Mouse (Mus musculus): ENCODE results near the gene Prdm11. TPM values are rescaled to one million over a fixed set of nuclear protein-coding genes. Genes with fewer than 3 reads are reported as not detected.

Gene Prdm11
- polyA plus RNA-seq, 1 experiment, result 7.6 TPM

GRCm38 (mm10) chr2:93029267-93030060 is 16.5 kb downstream of the Prdm11 start:
- Histone ChIP-seq H3K4me1 (ENCODE audit: control insufficient read depth, insufficient read depth, low read length) (no peaks in the 10 kb centered on the region), H3K27ac (ENCODE audit: control insufficient read depth, insufficient read depth, low read depth, low read length, poor library complexity) (no peak overlapping the region), H3K4me3 (replicated peaks; ENCODE audit: control insufficient read depth, low read depth, low read length) (no peak overlapping the region)
- no peak for TF ChIP-seq CTCF (IDR thresholded peaks at IDR 0.05; ENCODE audit: control insufficient read depth, insufficient read depth, low read length)
- TF ChIP-seq POLR2A (IDR thresholded peaks at IDR 0.05; ENCODE audit: borderline replicate concordance, control insufficient read depth, low read depth, low read length), result no peak
- 13% methylated on average over 14 of the region's 14 CpGs for WGBS

GRCm38 (mm10) chr2:93028865-93029264 is 17.1 kb downstream of the Prdm11 start:
- no peaks in the 10 kb centered on the region for H3K4me1 ChIP-seq (ENCODE audit: control insufficient read depth, insufficient read depth, low read length)
- TF ChIP-seq CTCF (IDR thresholded peaks at IDR 0.05; ENCODE audit: control insufficient read depth, insufficient read depth, low read length) (no peak), POLR2A (IDR thresholded peaks at IDR 0.05; ENCODE audit: borderline replicate concordance, control insufficient read depth, low read depth, low read length) (no peak)
- H3K4me3 ChIP-seq (replicated peaks; ENCODE audit: control insufficient read depth, low read depth, low read length), result no peak overlapping the region
- no peak overlapping the region for H3K27ac ChIP-seq (ENCODE audit: control insufficient read depth, insufficient read depth, low read depth, low read length, poor library complexity)
- 56% methylated on average over 6 of the region's 6 CpGs for WGBS

GRCm38 (mm10) chr2:93027713-93028112 is 18.3 kb downstream of the Prdm11 start:
- Histone ChIP-seq H3K4me3 (replicated peaks; ENCODE audit: control insufficient read depth, low read depth, low read length) (no peak overlapping the region), H3K4me1 (ENCODE audit: control insufficient read depth, insufficient read depth, low read length) (no peaks in the 10 kb centered on the region), H3K27ac (ENCODE audit: control insufficient read depth, insufficient read depth, low read depth, low read length, poor library complexity) (no peak overlapping the region)
- no peak for TF ChIP-seq POLR2A (IDR thresholded peaks at IDR 0.05; ENCODE audit: borderline replicate concordance, control insufficient read depth, low read depth, low read length)
- WGBS, result 87% methylated on average over 7 of the region's 7 CpGs

- Histone ChIP-seq H3K4me1 (ENCODE audit: control insufficient read depth, insufficient read depth, low read length) (no peaks in the 10 kb centered on the region), H3K4me3 (replicated peaks; ENCODE audit: control insufficient read depth, low read depth, low read length) (no peak overlapping the region), H3K27ac (ENCODE audit: control insufficient read depth, insufficient read depth, low read depth, low read length, poor library complexity) (no peak overlapping the region)
- 82% methylated on average over 3 of the region's 3 CpGs for WGBS
- no peak for TF ChIP-seq CTCF (IDR thresholded peaks at IDR 0.05; ENCODE audit: control insufficient read depth, insufficient read depth, low read length)
- no peak for TF ChIP-seq POLR2A (IDR thresholded peaks at IDR 0.05; ENCODE audit: borderline replicate concordance, control insufficient read depth, low read depth, low read length)
These were observed 21.5 kb downstream of the Prdm11 start for GRCm38 (mm10) chr2:93024431-93024830.

- no peaks in the 10 kb centered on the region for H3K4me1 ChIP-seq (ENCODE audit: control insufficient read depth, insufficient read depth, low read length)
- TF ChIP-seq POLR2A (IDR thresholded peaks at IDR 0.05; ENCODE audit: borderline replicate concordance, control insufficient read depth, low read depth, low read length) (no peak), CTCF (IDR thresholded peaks at IDR 0.05; ENCODE audit: control insufficient read depth, insufficient read depth, low read length) (no peak)
- 75% methylated on average over 5 of the region's 5 CpGs for WGBS
- H3K4me3 ChIP-seq (replicated peaks; ENCODE audit: control insufficient read depth, low read depth, low read length), result no peak overlapping the region
- H3K27ac ChIP-seq (ENCODE audit: control insufficient read depth, insufficient read depth, low read depth, low read length, poor library complexity), result no peak overlapping the region
These were observed 27.1 kb downstream of the Prdm11 start for GRCm38 (mm10) chr2:93018854-93019253.

- H3K4me3 ChIP-seq (replicated peaks; ENCODE audit: control insufficient read depth, low read depth, low read length), result no peak overlapping the region
- no peaks in the 10 kb centered on the region for H3K4me1 ChIP-seq (ENCODE audit: control insufficient read depth, insufficient read depth, low read length)
- TF ChIP-seq CTCF (IDR thresholded peaks at IDR 0.05; ENCODE audit: control insufficient read depth, insufficient read depth, low read length) (no peak), POLR2A (IDR thresholded peaks at IDR 0.05; ENCODE audit: borderline replicate concordance, control insufficient read depth, low read depth, low read length) (no peak)
- no peak overlapping the region for H3K27ac ChIP-seq (ENCODE audit: control insufficient read depth, insufficient read depth, low read depth, low read length, poor library complexity)
- 87% methylated on average over 8 of the region's 8 CpGs for WGBS
These were observed 28.8 kb downstream of the Prdm11 start for GRCm38 (mm10) chr2:93017151-93017550.

- 7% methylated on average over 40 of the region's 40 CpGs for WGBS
- H3K27ac ChIP-seq (ENCODE audit: control insufficient read depth, insufficient read depth, low read depth, low read length, poor library complexity), result no peak overlapping the region
- TF ChIP-seq CTCF (IDR thresholded peaks at IDR 0.05; ENCODE audit: control insufficient read depth, insufficient read depth, low read length) (no peak), POLR2A (IDR thresholded peaks at IDR 0.05; ENCODE audit: borderline replicate concordance, control insufficient read depth, low read depth, low read length) (no peak)
- no peaks in the 10 kb centered on the region for H3K4me1 ChIP-seq (ENCODE audit: control insufficient read depth, insufficient read depth, low read length)
- no peak overlapping the region for H3K4me3 ChIP-seq (replicated peaks; ENCODE audit: control insufficient read depth, low read depth, low read length)
These were observed 30.9 kb downstream of the Prdm11 start for GRCm38 (mm10) chr2:93015041-93015440.

GRCm38 (mm10) chr2:93014093-93014937 is 31.7 kb downstream of the Prdm11 start:
- no peak overlapping the region for H3K4me3 ChIP-seq (replicated peaks; ENCODE audit: control insufficient read depth, low read depth, low read length)
- no peak overlapping the region for H3K27ac ChIP-seq (ENCODE audit: control insufficient read depth, insufficient read depth, low read depth, low read length, poor library complexity)
- WGBS, result 5% methylated on average over 49 of the region's 50 CpGs
- TF ChIP-seq CTCF (IDR thresholded peaks at IDR 0.05; ENCODE audit: control insufficient read depth, insufficient read depth, low read length), result no peak
- no peak for TF ChIP-seq POLR2A (IDR thresholded peaks at IDR 0.05; ENCODE audit: borderline replicate concordance, control insufficient read depth, low read depth, low read length)
- no peaks in the 10 kb centered on the region for H3K4me1 ChIP-seq (ENCODE audit: control insufficient read depth, insufficient read depth, low read length)
